ENCODE assay signal across 8 mouse cellular contexts in the genomic region with DNA sequence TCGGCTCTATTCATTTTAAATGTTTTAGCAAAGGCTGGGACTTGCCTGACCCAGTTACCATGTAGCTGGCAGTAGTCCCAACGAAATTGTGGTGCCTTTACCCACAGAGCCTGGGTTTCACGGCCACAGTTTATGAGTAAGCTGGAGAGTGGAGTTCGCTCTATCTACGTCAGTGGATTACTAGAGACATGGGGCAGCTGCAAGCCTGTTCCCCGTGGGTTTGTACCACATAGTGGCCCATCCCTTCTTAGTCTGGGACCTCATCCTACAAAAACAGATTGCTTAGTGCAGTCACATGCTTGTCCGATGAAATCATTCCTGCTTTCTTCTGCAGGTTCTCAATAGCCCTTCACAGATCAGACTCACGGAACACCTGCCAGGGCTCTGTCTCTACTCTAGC.
DNase-seq lines count a peak whose midpoint lies in the region; ATAC-seq lines count a peak whose summit lies in the region.

No protein-coding gene starts in this region.

- no peak for ATAC-seq in kidney, embryonic 16.5 days (ENCODE audit: low FRiP score, low TSS enrichment)

- H3K36me3 ChIP-seq in kidney, embryonic 16.5 days (ENCODE audit: insufficient read depth, low read length): no peaks in the 10 kb centered on the region
- no peaks in the 10 kb centered on the region for H3K36me3 ChIP-seq in midbrain, embryonic 10.5 days

- no peak overlapping the region for H3K4me3 ChIP-seq in kidney, embryonic 16.5 days (ENCODE audit: low read length)
- H3K4me3 ChIP-seq in midbrain, embryonic 10.5 days: no peak overlapping the region

- no peak overlapping the region for H3K27ac ChIP-seq in kidney, embryonic 16.5 days (ENCODE audit: low read length)
- no peak overlapping the region for H3K27ac ChIP-seq in midbrain, embryonic 10.5 days (replicated peaks)

- H3K4me1 ChIP-seq in kidney, embryonic 16.5 days (ENCODE audit: insufficient read depth, low read length): no peaks in the 10 kb centered on the region
- no peaks in the 10 kb centered on the region for H3K4me1 ChIP-seq in midbrain, embryonic 10.5 days

- DNase-seq in lung, adult 18-20 months: peak; percentile 12 to 29
- DNase-seq in lung, postnatal 4 days: no peak
- DNase-seq in adrenal gland, adult 18-20 months (ENCODE audit: low spot score in 2 of 2): peak; percentile 19 to 34
- DNase-seq in gastrocnemius, postnatal 36 days: peak; percentile 14 to 15
- no peak for DNase-seq in midbrain, embryonic 10.5 days (ENCODE audit: low spot score)
- no peak for DNase-seq in spleen, adult 18-20 months
- DNase-seq in testis, postnatal 10 days (ENCODE audit: low spot score): no peak

- intact Hi-C loops in gastrocnemius, postnatal 36 days (cut with DNase I): no loop called here

- no peak overlapping the region for H3K9ac ChIP-seq in kidney, embryonic 16.5 days (replicated peaks; ENCODE audit: low read length)

- H3K4me2 ChIP-seq in kidney, embryonic 16.5 days (replicated peaks; ENCODE audit: low read depth, low read length): peak overlapping the region; percentile 2; the same call in 1 of the 2 replicates

- no peaks in the 10 kb centered on the region for H3K27me3 ChIP-seq in kidney, embryonic 16.5 days (ENCODE audit: insufficient read depth, low read length)
- H3K27me3 ChIP-seq in midbrain, embryonic 10.5 days (ENCODE audit: low read depth, poor library complexity, severe bottlenecking): no peaks in the 10 kb centered on the region

- 71% methylated on average over 8 of the region's 8 CpGs for WGBS in kidney, embryonic 16.5 days
- 89% methylated on average over 8 of the region's 8 CpGs for WGBS in midbrain, embryonic 10.5 days

- no peaks in the 10 kb centered on the region for H3K9me3 ChIP-seq in kidney, embryonic 16.5 days (ENCODE audit: low read length)
- H3K9me3 ChIP-seq in midbrain, embryonic 10.5 days (replicated peaks): no peaks in the 10 kb centered on the region

Comparison
In these comparisons a context has a peak if more than half of its experiments do, and no peak if none do; other contexts are left out.
1. DNase-seq: peak in lung, adult 18-20 months (2 of 2), adrenal gland, adult 18-20 months (2 of 2) and gastrocnemius, postnatal 36 days (2 of 2); none in lung, postnatal 4 days (0 of 2), midbrain, embryonic 10.5 days (single experiment), spleen, adult 18-20 months (0 of 2) and testis, postnatal 10 days (single experiment).